Mouse (Mus musculus): Measurements from ENCODE around the gene Stat6.

The Stat6 gene

DNA sequence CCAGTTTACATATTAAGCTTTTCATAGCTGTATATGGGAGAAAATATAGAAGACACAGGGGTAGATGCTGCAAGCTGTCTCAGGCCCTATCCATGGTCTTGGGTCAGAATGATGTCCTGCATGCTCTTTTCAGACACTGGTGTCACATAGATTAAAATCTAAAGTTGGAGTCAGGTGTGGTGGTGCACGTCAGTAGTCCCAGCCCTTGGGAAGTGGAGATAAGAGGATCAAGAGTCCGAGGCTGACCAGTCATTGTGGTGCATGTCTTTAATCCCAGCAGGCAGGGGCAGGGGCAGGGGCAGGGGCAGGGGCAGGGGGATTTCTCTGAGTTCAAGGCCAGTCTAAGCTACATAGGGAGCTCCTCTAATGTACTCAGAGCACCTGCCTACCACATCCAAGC is 3.0 kb downstream of the Stat6 start:
- in situ Hi-C loops (cut with MboI, MseI): no loop called here

DNA sequence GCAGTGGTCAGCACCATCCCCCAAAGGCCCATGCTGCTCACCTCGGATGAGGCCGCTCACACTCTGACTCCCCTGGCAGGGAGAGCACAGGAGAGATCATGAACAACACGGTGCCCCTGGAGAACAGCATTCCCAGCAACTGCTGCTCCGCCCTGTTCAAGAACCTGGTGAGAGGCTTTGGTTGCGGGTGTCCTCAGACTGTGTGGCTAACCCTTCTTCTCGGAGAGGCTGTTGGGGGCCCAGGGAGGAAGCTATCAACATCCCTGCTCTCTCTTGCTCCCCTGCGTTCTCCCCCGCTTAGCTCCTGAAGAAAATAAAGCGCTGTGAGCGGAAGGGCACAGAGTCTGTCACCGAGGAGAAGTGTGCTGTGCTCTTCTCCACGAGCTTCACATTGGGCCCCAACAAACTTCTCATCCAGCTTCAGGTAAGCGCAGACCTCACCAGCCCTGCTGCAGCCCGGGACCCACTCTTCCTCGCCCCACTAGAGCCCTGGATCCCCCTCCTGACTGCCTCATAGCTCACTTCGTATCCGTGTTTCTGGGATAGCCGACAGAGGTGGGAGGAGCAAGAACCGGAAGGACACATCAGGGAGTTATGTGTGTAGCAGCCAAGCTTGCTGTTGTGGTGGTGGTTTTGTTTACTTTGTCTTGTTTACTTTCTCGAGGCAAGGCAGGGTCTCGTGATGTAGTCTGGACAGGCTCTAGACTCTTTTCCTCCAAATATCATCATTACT is 10.3 kb downstream of the Stat6 start:
- in situ Hi-C loops (cut with MboI, MseI): loop anchor here (25.0 kb wide), 2 partner anchors 834 to 909 kb away; partner anchors contain the start of genes Myl6 (in 1 of the 2), Myl6b (in 1 of the 2) and Pa2g4 (in 1 of the 2)

GRCm38 (mm10) chr10:127654970-127655579 is 12.3 kb downstream of the Stat6 start:
- in situ Hi-C loops (cut with MboI, MseI): loop anchor here (25.0 kb wide), 2 partner anchors 832 to 907 kb away; partner anchors contain the start of genes Myl6 (in 1 of the 2), Myl6b (in 1 of the 2) and Pa2g4 (in 1 of the 2)

DNA sequence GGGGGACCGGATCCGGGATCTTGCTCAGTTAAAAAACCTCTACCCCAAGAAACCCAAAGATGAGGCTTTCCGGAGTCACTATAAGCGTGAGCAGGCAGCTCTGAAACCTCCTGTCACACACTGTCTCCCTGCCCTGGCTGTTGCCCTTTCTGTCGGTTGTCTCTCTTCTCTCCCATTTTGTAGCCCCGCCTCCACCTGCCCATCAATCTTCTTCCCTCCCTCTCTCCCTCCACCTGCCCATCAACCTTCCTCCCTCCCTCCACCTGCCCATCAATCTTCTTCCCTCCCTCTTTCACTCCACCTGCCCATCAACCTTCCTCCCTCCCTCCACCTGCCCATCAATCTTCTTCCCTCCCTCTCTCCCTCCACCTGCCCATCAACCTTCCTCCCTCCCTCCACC is 14.8 kb downstream of the Stat6 start:
- in situ Hi-C loops (cut with MboI, MseI): loop anchor here (25.0 kb wide), 2 partner anchors 830 to 905 kb away; partner anchors contain the start of genes Myl6 (in 1 of the 2), Myl6b (in 1 of the 2) and Pa2g4 (in 1 of the 2)

- in situ Hi-C loops (cut with MboI, MseI): loop anchor here (25.0 kb wide), 2 partner anchors 829 to 904 kb away; partner anchors contain the start of genes Myl6 (in 1 of the 2), Myl6b (in 1 of the 2) and Pa2g4 (in 1 of the 2)
Observed at GRCm38 (mm10) chr10:127658076-127658475, 15.3 kb downstream of the Stat6 start.

DNA sequence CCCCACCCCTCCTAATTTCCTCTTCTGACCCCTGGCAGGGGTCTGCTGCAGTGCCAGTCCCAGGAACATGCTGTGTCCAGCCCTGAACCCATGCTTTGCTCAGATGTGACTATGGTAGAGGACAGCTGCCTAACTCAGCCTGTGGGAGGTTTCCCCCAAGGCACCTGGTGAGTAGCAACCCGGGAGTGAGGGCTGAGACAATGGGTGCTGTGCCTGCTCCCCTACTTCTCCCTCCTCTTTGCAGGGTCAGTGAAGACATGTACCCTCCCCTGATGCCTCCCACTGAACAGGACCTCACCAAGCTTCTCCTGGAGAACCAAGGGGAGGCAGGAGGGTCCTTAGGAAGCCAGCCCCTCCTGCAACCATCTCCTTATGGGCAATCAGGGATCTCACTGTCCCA is 16.8 kb downstream of the Stat6 start:
- in situ Hi-C loops (cut with MboI, MseI): loop anchor here (25.0 kb wide), 2 partner anchors 828 to 903 kb away; partner anchors contain the start of genes Myl6 (in 1 of the 2), Myl6b (in 1 of the 2) and Pa2g4 (in 1 of the 2)

- in situ Hi-C loops (cut with MboI, MseI): loop anchor here (25.0 kb wide), 2 partner anchors 826 to 901 kb away; partner anchors contain the start of genes Myl6 (in 1 of the 2), Myl6b (in 1 of the 2) and Pa2g4 (in 1 of the 2)
Observed at GRCm38 (mm10) chr10:127661291-127661914, 18.6 kb downstream of the Stat6 start.

DNA sequence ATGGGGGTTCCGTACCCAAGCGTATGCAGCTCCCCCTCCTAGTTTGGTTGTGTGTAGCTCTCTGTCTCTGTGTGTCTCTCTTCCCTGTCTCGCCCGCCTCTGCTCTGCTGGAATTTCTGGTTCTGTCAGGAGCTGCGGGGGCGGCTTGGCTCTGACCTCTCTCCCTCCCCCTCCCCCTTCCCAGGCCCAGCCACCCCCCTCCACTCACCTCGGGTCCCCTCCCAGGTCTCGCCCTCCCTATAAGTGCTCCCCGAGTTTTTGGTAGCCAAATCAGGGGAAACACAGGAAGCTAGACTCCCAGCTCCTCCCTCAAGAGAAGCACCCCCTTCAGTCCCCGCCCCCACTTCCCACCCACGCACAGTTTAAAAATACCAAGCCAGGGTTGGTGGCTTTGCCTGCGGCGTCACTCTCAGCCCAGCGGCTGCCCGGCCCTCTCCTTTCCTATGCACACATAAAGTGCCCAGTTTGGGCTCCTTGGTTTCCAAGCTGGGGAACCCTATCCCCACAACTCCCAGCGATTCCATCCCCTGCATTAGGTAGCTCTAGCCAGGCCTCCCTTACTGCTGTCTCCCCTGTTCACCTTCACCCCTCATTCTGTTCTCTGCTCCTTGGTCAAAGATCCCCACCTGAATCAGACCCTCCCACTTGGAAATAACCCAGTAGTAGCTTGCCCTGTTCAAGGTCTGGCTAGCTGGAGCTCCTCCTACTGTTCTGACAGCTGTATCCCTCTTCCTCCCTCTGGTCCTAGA is 19.3 kb downstream of the Stat6 start:
- in situ Hi-C loops (cut with MboI, MseI): loop anchor here (25.0 kb wide), 2 partner anchors 825 to 900 kb away; partner anchors contain the start of genes Myl6 (in 1 of the 2), Myl6b (in 1 of the 2) and Pa2g4 (in 1 of the 2)

GRCm38 (mm10) chr10:127662666-127663253 is 20.0 kb downstream of the Stat6 start:
- in situ Hi-C loops (cut with MboI, MseI): loop anchor here (25.0 kb wide), 2 partner anchors 825 to 900 kb away; partner anchors contain the start of genes Myl6 (in 1 of the 2), Myl6b (in 1 of the 2) and Pa2g4 (in 1 of the 2)

GRCm38 (mm10) chr10:127663590-127663989 is 20.8 kb downstream of the Stat6 start:
- in situ Hi-C loops (cut with MboI, MseI): loop anchor here (25.0 kb wide), 2 partner anchors 824 to 899 kb away; partner anchors contain the start of genes Myl6 (in 1 of the 2), Myl6b (in 1 of the 2) and Pa2g4 (in 1 of the 2)

DNA sequence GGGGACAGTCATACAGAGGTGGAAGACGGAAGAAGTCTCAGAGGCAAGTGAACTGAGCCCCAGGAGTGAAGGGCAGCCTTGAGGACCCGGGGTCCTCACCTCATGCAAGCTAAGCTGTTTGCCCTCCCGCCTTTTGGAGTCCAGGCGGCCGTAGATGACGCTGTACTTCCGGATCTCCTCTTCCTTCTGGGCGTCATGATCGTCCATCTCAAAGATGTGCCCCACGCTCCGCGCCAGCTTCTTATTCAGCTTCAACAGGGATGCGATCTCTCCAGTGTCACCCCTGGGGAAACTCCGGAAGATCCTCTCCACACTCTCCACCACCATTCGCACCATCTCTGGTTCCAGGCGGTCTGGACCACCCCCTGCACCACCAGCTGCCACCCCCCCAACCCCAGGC is 21.4 kb downstream of the Stat6 start:
- in situ Hi-C loops (cut with MboI, MseI): loop anchor here (25.0 kb wide), 2 partner anchors 823 to 898 kb away; partner anchors contain the start of genes Myl6 (in 1 of the 2), Myl6b (in 1 of the 2) and Pa2g4 (in 1 of the 2)

- in situ Hi-C loops (cut with MboI, MseI): loop anchor here (25.0 kb wide), 2 partner anchors 822 to 897 kb away; partner anchors contain the start of genes Myl6 (in 1 of the 2), Myl6b (in 1 of the 2) and Pa2g4 (in 1 of the 2)
Observed at GRCm38 (mm10) chr10:127664891-127665290, 22.1 kb downstream of the Stat6 start.

DNA sequence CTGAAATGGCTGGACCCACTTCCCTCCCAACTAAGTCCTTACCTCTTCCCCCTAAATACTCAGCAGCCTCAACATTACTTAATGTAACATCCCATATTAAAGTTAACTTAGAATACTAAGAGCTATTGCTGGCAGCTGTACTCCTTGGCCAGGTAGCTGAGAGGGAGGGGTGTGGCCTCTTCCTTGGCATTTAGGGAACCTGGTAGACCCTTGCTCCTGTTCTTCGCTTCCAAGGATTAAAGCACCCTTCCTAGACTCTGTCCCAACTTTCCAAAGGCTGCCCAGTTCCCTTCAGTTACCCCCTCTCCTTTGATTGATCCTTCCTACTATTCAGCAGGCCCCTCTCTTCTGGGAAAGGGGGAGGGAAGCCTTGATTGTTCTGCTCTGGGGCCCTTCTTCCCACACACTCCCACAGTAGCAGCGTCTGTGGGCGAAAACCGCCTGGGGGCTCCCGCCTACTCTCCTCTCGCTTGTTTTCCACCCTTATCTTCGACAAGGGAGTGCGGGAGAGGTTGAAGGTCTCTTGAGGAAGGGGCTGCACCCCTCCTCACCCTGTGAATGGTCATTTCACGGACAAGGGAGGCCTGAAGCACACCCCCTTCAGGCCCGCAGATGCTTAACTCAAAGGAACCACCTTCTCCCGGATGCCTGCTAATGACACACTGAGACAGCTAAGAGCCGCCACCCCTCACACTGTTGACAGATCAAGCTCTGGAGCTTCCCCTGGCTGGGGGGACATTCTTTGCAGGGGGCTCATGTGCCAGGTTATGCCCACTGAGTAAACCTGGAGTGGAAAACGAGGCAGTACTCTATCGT is 22.8 kb downstream of the Stat6 start:
- in situ Hi-C loops (cut with MboI, MseI): loop anchor here (25.0 kb wide), 2 partner anchors 822 to 897 kb away; partner anchors contain the start of genes Myl6 (in 1 of the 2), Myl6b (in 1 of the 2) and Pa2g4 (in 1 of the 2)

DNA sequence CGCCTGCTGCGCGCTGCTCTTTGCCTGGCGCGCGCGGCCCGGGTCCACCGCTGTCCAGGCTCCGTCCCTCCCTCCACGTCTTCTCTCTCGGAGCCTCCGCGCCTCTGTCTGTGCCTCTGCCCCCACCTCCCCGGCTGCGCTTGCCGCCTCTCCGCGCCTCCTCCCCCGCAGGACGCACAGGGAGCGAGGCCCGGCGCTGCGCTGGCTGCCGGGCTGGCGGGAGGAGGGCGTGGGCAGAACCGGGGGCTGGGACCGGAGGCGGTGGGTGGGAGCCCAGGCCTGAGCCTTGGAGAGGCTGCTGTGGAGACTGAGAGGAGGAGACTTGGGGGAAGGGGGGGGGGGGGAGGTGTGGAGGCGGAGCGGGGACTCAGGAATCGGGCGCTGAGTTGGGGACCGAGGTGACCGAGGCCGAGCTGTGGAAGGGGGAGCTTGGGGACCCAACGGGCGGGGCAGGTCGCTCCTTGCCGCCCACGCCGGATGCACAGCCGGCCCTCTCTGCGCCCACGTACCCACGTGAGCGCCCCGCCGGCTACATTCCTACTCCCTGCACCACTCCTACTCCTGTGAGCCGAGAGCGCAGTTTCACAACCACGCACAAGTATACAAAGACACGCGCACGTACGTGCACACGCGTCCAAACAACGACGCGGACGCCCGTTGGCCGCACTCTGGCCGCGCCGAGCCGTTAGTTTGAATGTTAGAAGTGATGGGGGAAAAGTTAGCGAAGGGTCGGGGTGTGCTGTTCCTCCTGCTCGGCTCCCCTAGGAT is 23.9 kb downstream of the Stat6 start, which contains the start of gene Nemp1:
Gene Nemp1, plus strand, starts transcription at position 401 of the 768 bp plus-strand sequence.
- in situ Hi-C loops (cut with MboI, MseI): loop anchor here (25.0 kb wide), 2 partner anchors 821 to 896 kb away; partner anchors contain the start of genes Myl6 (in 1 of the 2), Myl6b (in 1 of the 2) and Pa2g4 (in 1 of the 2)

GRCm38 (mm10) chr10:127667269-127668092 is 24.7 kb downstream of the Stat6 start:
- in situ Hi-C loops (cut with MboI, MseI): loop anchor here (25.0 kb wide), 2 partner anchors 820 to 895 kb away; partner anchors contain the start of genes Myl6 (in 1 of the 2), Myl6b (in 1 of the 2) and Pa2g4 (in 1 of the 2)

Data from T-helper 17 cell (primary cell).